Mouse (Mus musculus) thymus, postnatal 4 days (tissue): ENCODE results near the gene St6galnac5.

Experiments used
- DNase-seq: peaks from one replicate; pipeline ENCODE4 v3.0.0; 2021

St6galnac5 gene

GRCm38 (mm10) chr3:152912216-152913101 is 69.6 kb downstream of the St6galnac5 start:
- peak; percentile 64 for DNase-seq

- DNase-seq, result no peak
Observed at GRCm38 (mm10) chr3:152911578-152911977, 70.5 kb downstream of the St6galnac5 start.

GRCm38 (mm10) chr3:152907683-152908082 is 74.4 kb downstream of the St6galnac5 start:
- no peak for DNase-seq

- DNase-seq, result no peak
Observed at GRCm38 (mm10) chr3:152907087-152907486, 75.0 kb downstream of the St6galnac5 start.

- DNase-seq, result no peak
Observed at GRCm38 (mm10) chr3:152905800-152906199, 76.2 kb downstream of the St6galnac5 start.

GRCm38 (mm10) chr3:152905026-152905425 is 77.0 kb downstream of the St6galnac5 start:
- DNase-seq, result no peak

GRCm38 (mm10) chr3:152898906-152899305 is 83.1 kb downstream of the St6galnac5 start:
- no peak for DNase-seq

- no peak for DNase-seq
Observed at GRCm38 (mm10) chr3:152897196-152897595, 84.8 kb downstream of the St6galnac5 start.

- DNase-seq, result no peak
Observed at GRCm38 (mm10) chr3:152896111-152896510, 85.9 kb downstream of the St6galnac5 start.

GRCm38 (mm10) chr3:152894935-152895334 is 87.1 kb downstream of the St6galnac5 start:
- DNase-seq, result no peak

GRCm38 (mm10) chr3:152888116-152888515 is 93.9 kb downstream of the St6galnac5 start:
- no peak for DNase-seq

- DNase-seq, result no peak
Observed at GRCm38 (mm10) chr3:152886749-152887148, 95.3 kb downstream of the St6galnac5 start.

GRCm38 (mm10) chr3:152883556-152883955 is 98.5 kb downstream of the St6galnac5 start:
- no peak for DNase-seq

GRCm38 (mm10) chr3:152881706-152882105 is 100.3 kb downstream of the St6galnac5 start:
- DNase-seq, result no peak

GRCm38 (mm10) chr3:152880121-152880835 is 101.8 kb downstream of the St6galnac5 start:
- no peak for DNase-seq

GRCm38 (mm10) chr3:152875723-152876290 is 106.2 kb downstream of the St6galnac5 start:
- DNase-seq, result no peak

- DNase-seq, result no peak
Observed at GRCm38 (mm10) chr3:152874431-152875355, 107.4 kb downstream of the St6galnac5 start.

- no peak for DNase-seq
Observed at GRCm38 (mm10) chr3:152872596-152872995, 109.5 kb downstream of the St6galnac5 start.

- DNase-seq, result no peak
Observed at GRCm38 (mm10) chr3:152872054-152872453, 110.0 kb downstream of the St6galnac5 start.

- no peak for DNase-seq
Observed at GRCm38 (mm10) chr3:152867654-152868525, 114.2 kb downstream of the St6galnac5 start.
